Mouse (Mus musculus) lung, postnatal 0 days (tissue): ENCODE results near the gene Zfp709.

Experiments used
- CTCF ChIP-seq: IDR thresholded peaks from 2 replicates; pipeline ENCODE4 v1.5.1; 2016; ENCODE audit warnings: antibody characterized with exemption, mild to moderate bottlenecking
- EP300 ChIP-seq: IDR thresholded peaks from 2 replicates; pipeline ENCODE4 v1.6.1; 2016; ENCODE audit warnings: antibody characterized with exemption, mild to moderate bottlenecking, control low read depth

DNA sequence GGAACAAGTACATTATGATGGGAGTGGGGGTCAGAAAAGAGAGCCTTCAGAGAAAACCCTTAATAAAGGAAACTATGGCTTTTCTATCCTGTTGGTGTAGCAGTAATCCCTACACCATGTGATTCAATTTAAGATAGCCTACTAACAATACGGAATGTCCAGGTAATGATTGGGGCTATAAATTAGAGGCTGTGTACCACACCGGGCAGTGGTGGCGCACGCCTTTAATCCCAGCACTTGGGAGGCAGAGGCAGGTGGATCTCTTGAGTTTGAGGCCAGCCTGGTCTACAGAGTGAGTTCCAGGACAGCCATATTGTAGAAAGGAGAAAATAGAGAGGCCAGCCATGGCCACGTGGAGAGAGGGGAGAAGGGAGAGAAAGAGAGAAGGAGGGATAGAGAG lies 44.0 kb downstream of the Zfp709 start:
- TF ChIP-seq EP300, result no peak
- no peak for TF ChIP-seq CTCF
